Mouse (Mus musculus) neural tube, embryonic 11.5 days (tissue): ENCODE data around the gene Nuak2. TPM values are rescaled to one million over a fixed set of nuclear protein-coding genes. Genes with fewer than 3 reads are reported as not detected.
"Not testable (repeated sequence)": the region's sequence is repeated elsewhere in the genome, so short reads cannot be mapped to it uniquely, and the experiment has no call there.

Experiments
- ATAC-seq: fragments of 200-750 bp; cut with Nextera tagmentation; 2 replicates; pipeline ENCODE4 v1.8.0; 2017; ENCODE audit warnings: moderate number of reproducible peaks, mild to moderate bottlenecking, moderate TSS enrichment, moderate library complexity; ENCODE audit not compliant: insufficient read depth, low FRiP score, low TSS enrichment
- DNase-seq: peaks from one replicate; pipeline ENCODE4 v3.0.0-alpha.2; 2015; ENCODE audit warnings: low spot score
- H3K27ac ChIP-seq: fragments of 300-500 bp; sonication (generic); 2 replicates; pipeline ENCODE4 v1.5.1; 2014; ENCODE audit warnings: low read depth, mild to moderate bottlenecking, low read length
- H3K27me3 ChIP-seq: fragments of 300-500 bp; sonication (generic); 2 replicates; pipeline ENCODE4 v1.6.1; 2014; ENCODE audit warnings: mild to moderate bottlenecking, low read length, mixed read lengths; ENCODE audit not compliant: control insufficient read depth, insufficient read depth
- H3K36me3 ChIP-seq: fragments of 300-500 bp; sonication (generic); 2 replicates; pipeline ENCODE4 v1.6.1; 2014; ENCODE audit warnings: mild to moderate bottlenecking, low read length, moderate library complexity, mixed read lengths; ENCODE audit not compliant: control insufficient read depth, insufficient read depth
- H3K4me1 ChIP-seq: fragments of 300-500 bp; sonication (generic); 2 replicates; pipeline ENCODE4 v1.6.1; 2014; ENCODE audit warnings: low read length, mixed read lengths; ENCODE audit not compliant: control insufficient read depth, insufficient read depth
- H3K4me2 ChIP-seq: fragments of 300-500 bp; sonication (generic); 2 replicates; pipeline ENCODE4 v1.6.1; 2014; ENCODE audit warnings: low read depth, mild to moderate bottlenecking, moderate library complexity
- H3K4me3 ChIP-seq: fragments of 300-500 bp; sonication (generic); 2 replicates; pipeline ENCODE4 v1.5.1; 2014; ENCODE audit warnings: low read depth, low read length
- H3K9ac ChIP-seq: fragments of 300-500 bp; sonication (generic); 2 replicates; pipeline ENCODE4 v1.6.1; 2014; ENCODE audit warnings: mild to moderate bottlenecking, low read length
- H3K9me3 ChIP-seq: fragments of 300-500 bp; sonication (generic); 2 replicates; pipeline ENCODE4 v1.6.1; 2016; ENCODE audit warnings: low read length; ENCODE audit not compliant: control insufficient read depth
- WGBS: fragments of 180-500 bp; shearing (Covaris S2); extraction: QIAGEN DNeasy Blood & Tissue Kit; methylation state at CpG from one replicate; pipeline ENCODE4 v1.1.7; 2014; 5-methylcytosine and 5-hydroxymethylcytosine counted together
- polyA plus RNA-seq: library from polyadenylated mRNA; unstranded; fragments of >200 nt; fragmentation: Nextera tagmentation; extraction: Ambion mirVana; gene quantifications from 2 replicates; pipeline ENCODE4 v1.2.1, GENCODE M21; 2014

The Nuak2 gene
- polyA plus RNA-seq, 1 experiment from 2014 or later: 24.4 TPM

GRCm38 (mm10) chr1:132346951-132347350, 31.0 kb downstream of the Nuak2 start:
- Histone ChIP-seq H3K4me3 (no peak overlapping the region), H3K27ac (no peak overlapping the region), H3K4me1 (no peaks in the 10 kb centered on the region), H3K4me2 (no peak overlapping the region), H3K27me3 (no peaks in the 10 kb centered on the region), H3K36me3 (no peaks in the 10 kb centered on the region), H3K9ac (no peak overlapping the region), H3K9me3 (peaks cover 3% of the 10 kb centered on the region; the same call in 1 of the 2 replicates)
- ATAC-seq (no peak), DNase-seq (no peak)

DNA sequence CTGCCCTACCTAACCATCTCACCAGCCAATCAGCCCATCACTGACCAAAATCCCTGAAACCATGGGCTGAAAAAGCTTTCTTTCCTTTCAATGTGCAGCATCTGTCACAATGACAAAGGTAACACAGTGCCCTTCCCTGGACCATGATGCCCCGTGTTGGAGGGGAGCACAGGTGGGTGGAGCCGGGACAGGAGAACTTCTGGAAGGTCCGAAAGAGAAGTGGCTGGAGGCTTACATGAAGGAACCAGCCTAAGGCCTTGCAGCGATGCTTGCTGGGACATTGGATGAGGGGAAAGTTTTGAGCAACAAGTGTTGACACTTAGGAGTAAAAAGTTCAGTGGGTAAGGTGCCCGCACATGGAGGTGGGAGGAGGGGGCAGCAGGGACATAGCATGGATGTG, 32.5 kb downstream of the Nuak2 start:
- DNase-seq (no peak), ATAC-seq (no peak)
- Histone ChIP-seq H3K4me2 (no peak overlapping the region), H3K9me3 (peaks cover 3% of the 10 kb centered on the region; the same call in 1 of the 2 replicates), H3K36me3 (no peaks in the 10 kb centered on the region), H3K4me1 (no peaks in the 10 kb centered on the region), H3K4me3 (no peak overlapping the region), H3K9ac (no peak overlapping the region), H3K27ac (no peak overlapping the region), H3K27me3 (no peaks in the 10 kb centered on the region)
- 89% methylated on average over 5 of the region's 5 CpGs for WGBS

DNA sequence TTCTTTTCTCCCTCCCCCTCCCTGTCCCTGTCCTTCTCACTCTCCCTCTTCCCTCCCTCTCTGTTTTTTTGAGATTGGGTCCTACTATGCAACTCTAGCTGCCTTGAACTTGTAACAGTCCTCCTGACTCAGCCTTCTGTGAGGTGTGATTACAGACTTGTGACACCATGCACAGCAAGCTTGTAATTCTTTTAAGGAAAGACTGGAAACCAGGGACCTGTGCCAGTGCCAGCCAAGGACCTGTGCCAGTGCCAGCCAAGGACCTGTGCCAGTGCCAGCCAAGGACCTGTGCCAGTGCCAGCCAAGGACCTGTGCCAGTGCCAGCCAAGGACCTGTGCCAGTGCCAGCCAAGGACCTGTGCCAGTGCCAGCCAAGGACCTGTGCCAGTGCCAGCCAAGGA, 33.1 kb downstream of the Nuak2 start:
- not testable (repeated sequence) for H3K9ac ChIP-seq, H3K27ac ChIP-seq, DNase-seq, ATAC-seq, H3K9me3 ChIP-seq, H3K27me3 ChIP-seq, H3K4me2 ChIP-seq, H3K4me1 ChIP-seq, H3K4me3 ChIP-seq, H3K36me3 ChIP-seq

DNA sequence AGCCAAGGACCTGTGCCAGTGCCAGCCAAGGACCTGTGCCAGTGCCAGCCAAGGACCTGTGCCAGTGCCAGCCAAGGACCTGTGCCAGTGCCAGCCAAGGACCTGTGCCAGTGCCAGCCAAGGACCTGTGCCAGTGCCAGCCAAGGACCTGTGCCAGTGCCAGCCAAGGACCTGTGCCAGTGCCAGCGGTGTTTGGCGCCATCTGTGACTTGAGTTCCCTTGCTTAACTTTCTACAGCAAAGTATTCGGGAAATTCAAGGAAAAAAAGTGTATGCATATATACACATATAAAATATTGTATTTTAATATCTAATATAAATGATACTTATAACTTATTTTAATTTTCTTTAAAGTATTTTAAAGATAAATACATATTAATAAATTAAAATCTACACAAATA, 33.7 kb downstream of the Nuak2 start:
- 93% methylated on average over 3 of the region's 3 CpGs for WGBS
- not testable (repeated sequence) for H3K9me3 ChIP-seq, H3K36me3 ChIP-seq, H3K27me3 ChIP-seq, H3K4me1 ChIP-seq, H3K27ac ChIP-seq, H3K9ac ChIP-seq, DNase-seq, H3K4me2 ChIP-seq, H3K4me3 ChIP-seq, ATAC-seq

DNA sequence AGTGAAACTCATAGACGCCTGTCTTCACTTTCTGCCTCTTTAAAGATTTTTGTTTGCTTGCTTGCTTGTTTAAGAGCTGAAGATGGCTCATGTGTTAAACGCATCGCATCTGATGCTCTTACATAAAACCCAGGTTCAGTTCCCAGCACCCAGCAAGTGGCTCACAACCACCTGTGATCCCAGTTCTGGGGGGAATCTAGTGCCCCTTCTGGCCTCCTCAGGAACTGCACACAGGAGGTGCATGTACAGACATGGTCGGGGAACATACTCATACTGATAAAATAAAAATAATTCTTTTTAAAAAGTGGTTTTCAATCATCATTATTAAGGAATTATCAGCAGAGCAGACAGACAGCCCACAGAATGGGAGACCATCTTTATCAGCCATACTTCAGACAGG, 35.1 kb downstream of the Nuak2 start:
- Histone ChIP-seq H3K9ac (no peak overlapping the region), H3K27ac (no peak overlapping the region), H3K4me2 (no peak overlapping the region), H3K4me1 (0 out of 2 replicates have a peak, but pooled peaks cover 2% of the 10 kb centered on the region), H3K27me3 (no peaks in the 10 kb centered on the region), H3K36me3 (no peaks in the 10 kb centered on the region), H3K4me3 (no peak overlapping the region), H3K9me3 (peaks cover 3% of the 10 kb centered on the region; the same call in 1 of the 2 replicates)
- DNase-seq (no peak), ATAC-seq (no peak)
- 93% methylated on average over 4 of the region's 4 CpGs for WGBS

- Histone ChIP-seq H3K9me3 (peaks cover 3% of the 10 kb centered on the region; the same call in 1 of the 2 replicates), H3K4me1 (peaks cover 5% of the 10 kb centered on the region; the same call in 1 of the 2 replicates), H3K27me3 (no peaks in the 10 kb centered on the region), H3K36me3 (peaks cover 9% of the 10 kb centered on the region), H3K4me3 (no peak overlapping the region), H3K4me2 (no peak overlapping the region), H3K27ac (no peak overlapping the region), H3K9ac (no peak overlapping the region)
- no peak for DNase-seq
- no peak for ATAC-seq
- 75% methylated on average over 5 of the region's 5 CpGs for WGBS
These were observed 37.5 kb downstream of the Nuak2 start for GRCm38 (mm10) chr1:132353389-132353788.

- H3K27me3 ChIP-seq: no peaks in the 10 kb centered on the region
- H3K36me3 ChIP-seq: peaks cover 10% of the 10 kb centered on the region
- H3K27ac ChIP-seq: no peak overlapping the region
- DNase-seq (no peak), ATAC-seq (no peak)
- H3K9ac ChIP-seq: no peak overlapping the region
- H3K9me3 ChIP-seq: peaks cover 3% of the 10 kb centered on the region; the same call in 1 of the 2 replicates
- no peak overlapping the region for H3K4me2 ChIP-seq
- H3K4me1 ChIP-seq: peaks cover 5% of the 10 kb centered on the region; the same call in 1 of the 2 replicates
- no peak overlapping the region for H3K4me3 ChIP-seq
- 84% methylated on average over 9 of the region's 9 CpGs for WGBS
These were observed 38.3 kb downstream of the Nuak2 start for GRCm38 (mm10) chr1:132354234-132354633.

DNA sequence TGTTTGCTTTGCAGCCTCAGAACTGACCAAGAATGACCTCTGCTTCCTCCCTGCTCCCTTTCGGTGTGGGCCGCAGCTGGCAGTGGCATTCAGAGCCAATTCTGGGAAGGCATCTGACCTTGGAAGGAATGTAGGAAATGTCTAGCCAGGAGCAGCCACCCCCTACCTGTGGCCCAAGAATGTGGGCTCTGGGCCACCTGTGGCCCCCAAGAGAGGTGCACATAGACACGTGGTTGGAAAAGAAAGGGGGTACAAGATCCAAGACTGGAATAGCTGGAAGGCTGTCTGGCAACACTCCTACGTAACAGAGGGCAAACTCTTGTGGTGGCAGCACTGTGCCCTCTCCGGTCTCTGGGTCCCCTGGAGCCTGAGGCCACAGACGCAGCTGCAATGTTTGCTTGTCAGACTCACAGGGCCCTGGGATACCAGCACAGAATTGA, 39.3 kb downstream of the Nuak2 start:
- Histone ChIP-seq H3K9me3 (peaks cover 3% of the 10 kb centered on the region; the same call in 1 of the 2 replicates), H3K4me1 (peaks cover 5% of the 10 kb centered on the region; the same call in 1 of the 2 replicates), H3K27me3 (no peaks in the 10 kb centered on the region), H3K27ac (no peak overlapping the region), H3K4me2 (no peak overlapping the region), H3K4me3 (no peak overlapping the region), H3K9ac (no peak overlapping the region; the same call in 1 of the 2 replicates), H3K36me3 (peaks cover 14% of the 10 kb centered on the region)
- WGBS: 62% methylated on average over 6 of the region's 6 CpGs
- ATAC-seq (no peak), DNase-seq (no peak)

DNA sequence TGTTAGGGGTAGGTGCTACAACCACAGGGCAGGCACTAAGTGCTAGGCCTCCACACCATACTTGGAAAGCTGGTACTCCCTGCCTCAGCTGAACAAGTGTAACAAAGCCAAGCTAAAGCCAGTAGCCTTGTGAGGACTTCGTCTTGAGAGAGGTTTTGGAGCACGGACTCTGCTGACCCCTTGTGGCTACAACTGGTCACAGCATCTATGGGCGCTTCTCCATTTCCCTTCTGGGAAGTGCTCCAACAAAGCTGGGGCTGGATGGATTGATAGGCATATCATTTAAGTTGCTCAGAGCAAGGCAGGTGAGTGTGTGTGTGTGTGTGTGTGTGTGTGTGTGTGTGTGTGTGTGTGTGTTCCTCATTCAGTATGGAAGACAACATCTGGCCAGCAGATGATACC, 39.9 kb downstream of the Nuak2 start:
- DNase-seq: peak; percentile 89
- peak; percentile 60 for ATAC-seq
- peaks cover 5% of the 10 kb centered on the region; the same call in 1 of the 2 replicates for H3K4me1 ChIP-seq
- peaks cover 19% of the 10 kb centered on the region for H3K36me3 ChIP-seq
- no peak overlapping the region for H3K4me2 ChIP-seq
- WGBS: 0% methylated on average over 3 of the region's 3 CpGs
- no peak overlapping the region for H3K4me3 ChIP-seq
- H3K27me3 ChIP-seq: no peaks in the 10 kb centered on the region
- H3K9me3 ChIP-seq: peaks cover 2% of the 10 kb centered on the region; the same call in 1 of the 2 replicates
- no peak overlapping the region for H3K9ac ChIP-seq
- no peak overlapping the region for H3K27ac ChIP-seq
